Mouse (Mus musculus): Measurements from ENCODE around the gene Fam196b. TPM values are rescaled to one million over a fixed set of nuclear protein-coding genes. Genes with fewer than 3 reads are reported as not detected.

The Fam196b gene
- polyA plus RNA-seq, 1 experiment from 2014 or later: 0.12 TPM

DNA sequence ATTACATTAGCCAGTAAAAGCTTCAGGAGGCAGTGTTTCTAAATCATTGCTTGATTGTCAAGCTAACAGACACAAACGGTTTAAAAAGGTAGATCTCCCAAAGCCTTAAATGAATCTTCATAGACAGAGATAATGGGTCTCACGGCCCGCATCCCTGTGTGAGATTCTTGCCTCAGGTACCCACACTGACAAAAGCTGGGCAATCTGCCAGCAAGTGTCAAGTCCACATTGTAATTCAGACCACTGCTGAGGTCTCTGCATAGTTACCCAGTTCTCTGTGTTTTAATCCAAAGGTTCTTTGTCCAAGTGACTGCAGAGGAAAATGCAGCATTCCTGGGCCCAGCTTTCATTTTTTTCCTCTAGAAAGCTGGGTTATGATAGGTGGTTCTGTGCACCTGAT lies 153.9 kb downstream of the Fam196b start:
- 65% methylated on average over 3 of the region's 3 CpGs for WGBS
- Histone ChIP-seq H3K4me3 (ENCODE audit: low read depth, low read length) (no peak overlapping the region), H3K9me3 (ENCODE audit: control insufficient read depth, low read length) (no peaks in the 10 kb centered on the region), H3K36me3 (ENCODE audit: control insufficient read depth, insufficient read depth, low read length) (no peaks in the 10 kb centered on the region), H3K4me2 (replicated peaks; ENCODE audit: low read depth) (no peak overlapping the region), H3K4me1 (replicated peaks; ENCODE audit: control insufficient read depth, insufficient read depth) (no peaks in the 10 kb centered on the region), H3K9ac (ENCODE audit: low read length) (no peak overlapping the region), H3K27ac (replicated peaks) (no peak overlapping the region), H3K27me3 (ENCODE audit: control insufficient read depth, insufficient read depth, low read length) (no peaks in the 10 kb centered on the region)
- DNase-seq (ENCODE audit: low spot score): no peak
- TF ChIP-seq EP300 (optimal IDR thresholded peaks at IDR 0.05) (no peak), CTCF (IDR thresholded peaks at IDR 0.05; ENCODE audit: low read depth) (no peak)
- no peak for ATAC-seq (ENCODE audit: low FRiP score, low TSS enrichment)

DNA sequence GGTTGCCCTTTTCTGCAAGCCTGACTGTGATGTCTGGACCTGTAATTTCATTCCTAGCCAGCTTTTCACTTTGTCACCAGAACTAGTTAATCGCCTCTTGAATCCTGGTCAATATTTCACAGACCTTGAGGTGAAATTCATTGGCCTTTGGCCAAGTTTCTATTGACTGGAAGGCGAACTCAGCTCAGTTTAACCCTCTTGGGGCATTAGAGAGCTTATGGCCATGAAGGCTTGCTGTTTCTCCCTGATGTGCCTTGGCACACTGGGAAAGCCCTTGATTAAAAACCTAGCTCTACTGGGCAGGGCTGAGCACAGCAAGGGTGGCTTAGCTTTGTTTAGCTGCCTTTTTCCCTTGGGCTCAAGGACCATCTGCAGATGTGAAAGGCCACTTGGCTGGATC lies 155.2 kb downstream of the Fam196b start:
- Histone ChIP-seq H3K9ac (ENCODE audit: low read length) (no peak overlapping the region), H3K36me3 (ENCODE audit: control insufficient read depth, insufficient read depth, low read length) (no peaks in the 10 kb centered on the region)

More for the DNA sequence above, 155.2 kb downstream of the Fam196b start:
- Histone ChIP-seq H3K4me1 (replicated peaks; ENCODE audit: control insufficient read depth, insufficient read depth) (no peaks in the 10 kb centered on the region), H3K27ac (replicated peaks) (no peak overlapping the region), H3K4me2 (replicated peaks; ENCODE audit: low read depth) (no peak overlapping the region), H3K27me3 (ENCODE audit: control insufficient read depth, insufficient read depth, low read length) (no peaks in the 10 kb centered on the region), H3K4me3 (ENCODE audit: low read depth, low read length) (no peak overlapping the region), H3K9me3 (ENCODE audit: control insufficient read depth, low read length) (no peaks in the 10 kb centered on the region)
- WGBS: 55% methylated on average over 2 of the region's 2 CpGs
- ATAC-seq (ENCODE audit: low FRiP score, low TSS enrichment): no peak
- DNase-seq (ENCODE audit: low spot score): no peak
- TF ChIP-seq CTCF (IDR thresholded peaks at IDR 0.05; ENCODE audit: low read depth) (no peak), EP300 (optimal IDR thresholded peaks at IDR 0.05) (no peak)

Other genes with a start within 250 kb of the Fam196b start
- gene 4930469K13Rik, start 216.3 kb upstream of the Fam196b start, polyA plus RNA-seq (2015; fragmentation: Nextera tagmentation; extraction: Ambion mirVana): not detected in 2 replicates
- gene Foxi1, start 106.7 kb upstream of the Fam196b start, polyA plus RNA-seq (2015; fragmentation: Nextera tagmentation; extraction: Ambion mirVana): not detected in 2 replicates